Mouse (Mus musculus) stomach, embryonic 14.5 days (tissue): ENCODE data around the gene Xpo1. TPM values are rescaled to one million over a fixed set of nuclear protein-coding genes. Genes with fewer than 3 reads are reported as not detected.

Experiments
- ATAC-seq: fragments of 200-750 bp; cut with Nextera tagmentation; 2 replicates; pipeline ENCODE4 v1.8.0; 2017; ENCODE audit warnings: low read depth, moderate TSS enrichment; ENCODE audit not compliant: insufficient number of reproducible peaks, insufficient read depth, low FRiP score
- H3K27ac ChIP-seq: fragments of 300-500 bp; sonication (generic); 2 replicates; pipeline ENCODE4 v1.5.1; 2014; ENCODE audit warnings: mild to moderate bottlenecking, low read length, moderate library complexity, mixed read lengths
- H3K27me3 ChIP-seq: fragments of 300-500 bp; sonication (generic); 2 replicates; pipeline ENCODE4 v1.6.1; 2014; ENCODE audit warnings: low read length, control low read depth, mixed read lengths; ENCODE audit not compliant: control insufficient read depth, insufficient read depth
- H3K36me3 ChIP-seq: fragments of 300-500 bp; sonication (generic); 2 replicates; pipeline ENCODE4 v1.6.1; 2014; ENCODE audit warnings: mild to moderate bottlenecking, control low read depth, low read length, moderate library complexity, mixed read lengths; ENCODE audit not compliant: control insufficient read depth, insufficient read depth
- H3K4me1 ChIP-seq: fragments of 300-500 bp; sonication (generic); 2 replicates; pipeline ENCODE4 v1.6.1; 2014; ENCODE audit warnings: low read length, control low read depth, mixed read lengths; ENCODE audit not compliant: control insufficient read depth, insufficient read depth
- H3K4me2 ChIP-seq: fragments of 300-500 bp; sonication (generic); replicated peaks from 2 replicates; pipeline ENCODE4 v1.6.1; 2014; ENCODE audit warnings: low read depth, low read length, control low read depth
- H3K4me3 ChIP-seq: fragments of 300-500 bp; sonication (generic); 2 replicates; pipeline ENCODE4 v1.5.1; 2014; ENCODE audit warnings: low read depth, low read length, control low read depth
- H3K9ac ChIP-seq: fragments of 300-500 bp; sonication (generic); replicated peaks from 2 replicates; pipeline ENCODE4 v1.6.1; 2014; ENCODE audit warnings: low read depth, mild to moderate bottlenecking, control low read depth, low read length, moderate library complexity, mixed read lengths
- H3K9me3 ChIP-seq: fragments of 300-500 bp; sonication (generic); 2 replicates; pipeline ENCODE4 v1.6.1; 2016; ENCODE audit warnings: low read depth, low read length, control low read depth; ENCODE audit not compliant: control insufficient read depth
- WGBS: fragments of 180-500 bp; shearing (Covaris S2); extraction: QIAGEN DNeasy Blood & Tissue Kit; methylation state at CpG from one replicate; pipeline ENCODE4 v1.1.7; 2014; 5-methylcytosine and 5-hydroxymethylcytosine counted together
- polyA plus RNA-seq: library from polyadenylated mRNA; unstranded; fragments of >200 nt; fragmentation: Nextera tagmentation; extraction: Ambion mirVana; gene quantifications from 2 replicates; pipeline ENCODE4 v1.2.1, GENCODE M21; 2014

The Xpo1 gene
- 118 and 125 TPM in 2 replicates for polyA plus RNA-seq

DNA sequence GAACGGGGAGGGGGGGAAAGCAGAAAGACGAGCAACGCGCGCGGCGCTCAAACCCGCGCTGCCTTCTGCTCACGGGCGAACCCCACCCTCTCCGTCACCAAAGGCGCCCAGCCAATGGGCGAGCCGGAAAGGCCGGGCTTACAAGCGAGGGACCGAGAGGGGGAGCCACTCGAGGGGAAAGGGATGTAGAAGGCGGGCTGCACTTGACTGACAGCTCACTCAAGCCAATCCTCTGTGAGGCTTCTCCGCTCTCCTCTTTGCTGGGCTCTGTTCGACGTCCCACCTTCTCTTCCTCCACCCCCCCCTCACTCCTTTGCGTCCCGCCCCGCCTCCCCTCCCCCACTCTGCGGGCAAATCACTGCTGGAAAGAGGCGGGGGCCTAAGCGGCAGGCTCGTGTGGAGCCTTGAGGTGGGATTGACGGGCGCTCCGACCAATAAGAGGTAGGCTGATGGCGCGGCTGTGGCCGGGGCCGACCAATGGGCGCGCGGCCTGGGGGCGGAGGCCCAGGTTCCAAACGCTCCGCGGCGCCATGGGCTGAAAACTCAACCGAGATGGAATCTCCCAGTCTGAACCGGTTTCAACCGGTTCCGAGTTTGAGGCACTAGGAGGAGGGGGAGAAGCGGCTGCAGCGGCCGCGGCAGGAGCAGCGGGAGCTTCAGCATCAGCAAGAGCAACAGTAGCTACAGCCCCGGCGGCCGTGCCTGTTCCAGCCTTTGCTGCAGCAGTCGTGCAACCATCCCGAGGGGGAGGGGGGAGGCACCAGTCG, at the start of gene Xpo1:
Xpo1 (plus strand) TSS at position 615 of the 767 bp plus-strand sequence.
- WGBS, result under 1% methylated on average over 55 of the region's 60 CpGs
- Histone ChIP-seq H3K27ac (peak within 1 kb of the TSS; percentile 100), H3K36me3 (no peaks in the 10 kb centered on the region), H3K27me3 (no peaks in the 10 kb centered on the region), H3K4me2 (peak within 1 kb of the TSS; percentile 93), H3K9ac (peak within 1 kb of the TSS; percentile 99), H3K4me1 (peaks cover 15% of the 10 kb centered on the region; the same call in 1 of the 2 replicates), H3K4me3 (peak within 1 kb of the TSS; percentile 99), H3K9me3 (no peaks in the 10 kb centered on the region)
- peak; percentile 97 for ATAC-seq

DNA sequence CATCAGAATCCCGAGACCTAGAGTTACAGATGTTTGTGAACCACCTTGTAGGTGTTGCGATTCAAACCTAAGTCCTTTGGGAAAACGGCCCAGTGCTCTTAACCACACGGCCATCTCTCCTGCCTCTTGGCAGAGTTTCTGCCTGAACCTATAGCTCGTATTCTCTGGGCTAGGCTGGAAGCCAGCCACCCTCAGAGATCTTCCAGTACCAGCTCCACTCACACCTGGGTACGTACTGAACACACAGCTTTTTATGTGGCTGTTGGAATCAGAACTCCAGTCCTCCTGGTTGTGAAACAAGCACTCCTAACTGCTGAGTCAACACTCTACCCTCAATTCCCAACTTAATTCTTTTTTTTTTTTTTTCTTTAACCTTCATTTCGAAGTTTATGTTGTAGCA, 46.1 kb upstream of the Xpo1 start:
- Histone ChIP-seq H3K4me3 (no peak overlapping the region), H3K4me1 (no peaks in the 10 kb centered on the region), H3K36me3 (no peaks in the 10 kb centered on the region), H3K27ac (no peak overlapping the region), H3K4me2 (no peak overlapping the region), H3K27me3 (no peaks in the 10 kb centered on the region), H3K9me3 (no peaks in the 10 kb centered on the region), H3K9ac (no peak overlapping the region)
- 83% methylated on average over 7 of the region's 7 CpGs for WGBS
- ATAC-seq, result no peak

DNA sequence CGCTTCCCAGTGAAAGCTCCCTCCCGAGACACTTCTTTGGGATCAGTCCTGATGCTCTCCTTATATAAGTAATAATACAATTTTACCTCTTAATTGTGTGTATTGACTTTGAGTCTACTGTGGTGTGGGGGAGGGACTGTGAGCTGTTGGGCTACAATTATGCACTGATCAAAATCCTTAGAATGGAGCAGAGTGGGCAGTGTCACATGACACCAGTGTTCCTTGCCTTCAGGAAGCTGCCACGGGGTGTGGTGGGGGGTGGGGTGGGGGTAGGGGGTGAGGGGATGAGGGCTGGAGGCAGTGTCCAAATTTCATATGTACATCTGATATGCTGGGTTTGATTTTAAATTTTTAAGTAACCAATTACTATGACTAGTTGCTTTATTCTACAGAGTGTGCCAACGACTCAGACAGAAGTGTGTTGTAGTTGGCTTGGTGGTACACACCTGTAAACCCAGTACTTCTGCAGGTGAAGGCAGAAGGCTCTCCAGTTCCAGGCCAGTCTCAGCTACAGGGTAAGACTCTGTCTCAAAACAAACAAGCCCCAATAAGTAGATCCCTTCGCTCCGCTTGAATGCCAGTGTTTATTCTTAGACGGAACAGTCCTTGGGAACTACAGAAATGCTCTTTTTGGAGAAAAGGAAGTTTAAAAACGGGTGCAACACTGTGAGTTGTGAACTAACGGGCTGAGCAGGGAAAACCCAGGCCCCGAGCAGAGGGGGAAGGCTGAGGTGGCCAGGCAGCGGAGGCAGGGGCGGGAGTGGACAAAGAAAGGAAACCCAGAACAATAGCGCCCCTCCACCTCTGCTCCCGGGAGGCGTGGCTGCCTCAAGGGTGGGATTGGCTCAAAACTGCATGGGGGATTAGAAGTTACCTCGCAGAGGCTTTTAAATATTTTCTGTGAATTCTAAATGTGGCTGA, 45.0 kb upstream of the Xpo1 start:
- peak overlapping the region; percentile 25 for H3K4me3 ChIP-seq
- H3K36me3 ChIP-seq, result no peaks in the 10 kb centered on the region
- no peak overlapping the region for H3K9ac ChIP-seq
- H3K4me2 ChIP-seq, result peak overlapping the region; percentile 57
- peak overlapping the region; percentile 69; the same call in 1 of the 2 replicates for H3K27ac ChIP-seq
- ATAC-seq, result peak; percentile 61; the same call in 1 of the 2 replicates
- H3K27me3 ChIP-seq, result no peaks in the 10 kb centered on the region
- 15% methylated on average over 16 of the region's 16 CpGs for WGBS
- H3K4me1 ChIP-seq, result no peaks in the 10 kb centered on the region
- H3K9me3 ChIP-seq, result no peaks in the 10 kb centered on the region

DNA sequence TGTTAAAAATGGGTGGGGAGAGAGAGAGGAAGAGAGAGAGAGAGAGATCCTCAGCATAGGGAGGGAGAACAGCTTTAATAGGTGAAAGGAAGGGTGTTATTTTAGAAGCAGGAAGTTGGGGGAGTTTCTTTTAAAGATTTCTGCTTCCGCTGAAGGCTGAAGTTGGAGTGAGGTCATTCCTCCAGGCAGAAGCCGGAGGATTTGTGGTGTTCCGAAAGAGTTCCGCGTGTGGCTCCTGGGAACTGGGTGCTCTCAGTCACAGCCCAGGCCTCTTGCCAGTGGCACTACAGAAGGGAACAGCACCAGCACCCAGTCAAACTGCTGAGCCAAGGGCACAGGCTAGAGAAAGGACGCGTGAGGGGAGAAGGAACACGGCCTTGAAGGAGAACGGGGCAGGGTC, 38.4 kb upstream of the Xpo1 start:
- Histone ChIP-seq H3K27ac (no peak overlapping the region), H3K4me3 (no peak overlapping the region), H3K27me3 (no peaks in the 10 kb centered on the region), H3K9ac (no peak overlapping the region), H3K36me3 (no peaks in the 10 kb centered on the region), H3K4me1 (no peaks in the 10 kb centered on the region), H3K9me3 (no peaks in the 10 kb centered on the region), H3K4me2 (no peak overlapping the region)
- no peak for ATAC-seq
- 86% methylated on average over 9 of the region's 9 CpGs for WGBS

DNA sequence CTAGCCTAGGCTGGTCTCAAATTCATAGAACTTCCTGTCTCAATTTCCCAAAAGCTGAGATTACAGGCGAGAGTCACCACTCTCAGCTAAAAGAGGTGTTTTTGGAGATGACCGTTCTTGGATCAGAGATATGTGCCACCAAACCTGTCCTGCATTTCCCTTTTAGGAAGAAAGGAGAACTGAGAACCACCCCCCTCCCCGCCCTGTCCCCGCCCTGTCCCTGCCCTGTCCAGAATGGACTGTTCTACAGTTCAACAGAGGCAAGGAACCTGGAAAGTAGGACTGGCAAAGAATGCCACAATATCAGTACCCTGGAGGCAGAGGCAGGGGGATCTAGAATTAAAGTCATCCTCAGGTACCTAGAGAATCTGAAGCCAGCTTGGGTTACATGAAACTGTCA, 19.8 kb upstream of the Xpo1 start:
- 85% methylated on average over 4 of the region's 4 CpGs for WGBS
- Histone ChIP-seq H3K4me1 (no peaks in the 10 kb centered on the region), H3K4me2 (no peak overlapping the region), H3K36me3 (no peaks in the 10 kb centered on the region), H3K9ac (no peak overlapping the region), H3K4me3 (no peak overlapping the region), H3K9me3 (no peaks in the 10 kb centered on the region), H3K27ac (no peak overlapping the region), H3K27me3 (no peaks in the 10 kb centered on the region)
- no peak for ATAC-seq

DNA sequence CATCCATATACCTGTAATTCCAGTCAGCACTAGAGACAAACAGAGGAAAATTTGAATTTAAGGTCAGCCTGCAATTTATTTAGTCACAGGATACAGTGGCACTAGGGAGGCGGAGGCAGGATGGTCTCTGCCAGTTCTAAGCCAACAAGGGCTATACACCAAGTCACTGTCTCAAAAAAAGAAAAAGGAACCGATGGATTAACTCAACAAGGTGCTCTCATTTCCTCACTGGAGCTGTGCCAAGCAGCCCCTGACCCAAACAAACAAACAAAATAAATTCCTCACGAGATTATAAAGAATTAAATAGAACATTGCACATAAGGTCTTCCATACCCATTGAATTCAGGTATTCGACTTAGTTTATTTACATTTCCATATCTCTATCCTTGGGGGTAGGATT, 1.9 kb upstream of the Xpo1 start:
- ATAC-seq, result no peak

DNA sequence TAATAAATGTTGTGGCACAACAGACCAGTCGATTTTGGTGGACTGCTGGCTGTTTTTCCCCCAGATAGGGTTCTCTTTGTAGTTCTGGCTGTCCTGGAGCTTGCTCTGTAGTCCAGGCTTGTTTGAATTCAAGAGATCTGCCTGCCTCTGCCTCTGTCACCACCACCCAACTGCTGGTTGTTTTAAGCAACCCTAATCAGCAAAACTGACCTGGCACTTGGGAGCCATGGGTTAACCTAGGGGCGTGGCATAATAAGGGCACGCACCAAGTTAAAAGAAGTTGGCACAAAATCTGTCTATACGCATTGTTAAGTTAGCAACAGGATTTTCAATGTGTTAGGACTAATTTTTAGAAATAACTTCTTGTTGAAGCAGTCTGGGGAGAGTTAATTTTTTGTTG, 1.3 kb upstream of the Xpo1 start:
- Histone ChIP-seq H3K27ac (peak overlapping the region; percentile 85), H3K36me3 (no peaks in the 10 kb centered on the region), H3K9ac (peak overlapping the region; percentile 65), H3K4me1 (peaks cover 15% of the 10 kb centered on the region; the same call in 1 of the 2 replicates), H3K4me3 (peak overlapping the region; percentile 99), H3K9me3 (no peaks in the 10 kb centered on the region), H3K27me3 (no peaks in the 10 kb centered on the region), H3K4me2 (peak overlapping the region; percentile 48)
- 85% methylated on average over 4 of the region's 4 CpGs for WGBS
- no peak for ATAC-seq

More for the DNA sequence above, 1.9 kb upstream of the Xpo1 start:
- no peaks in the 10 kb centered on the region for H3K36me3 ChIP-seq
- H3K9ac ChIP-seq, result no peak overlapping the region
- H3K4me1 ChIP-seq, result peaks cover 10% of the 10 kb centered on the region; the same call in 1 of the 2 replicates
- H3K27me3 ChIP-seq, result no peaks in the 10 kb centered on the region
- no peak overlapping the region for H3K27ac ChIP-seq
- 84% methylated on average over 4 of the region's 4 CpGs for WGBS
- H3K4me2 ChIP-seq, result no peak overlapping the region
- H3K4me3 ChIP-seq, result no peak overlapping the region
- H3K9me3 ChIP-seq, result no peaks in the 10 kb centered on the region

DNA sequence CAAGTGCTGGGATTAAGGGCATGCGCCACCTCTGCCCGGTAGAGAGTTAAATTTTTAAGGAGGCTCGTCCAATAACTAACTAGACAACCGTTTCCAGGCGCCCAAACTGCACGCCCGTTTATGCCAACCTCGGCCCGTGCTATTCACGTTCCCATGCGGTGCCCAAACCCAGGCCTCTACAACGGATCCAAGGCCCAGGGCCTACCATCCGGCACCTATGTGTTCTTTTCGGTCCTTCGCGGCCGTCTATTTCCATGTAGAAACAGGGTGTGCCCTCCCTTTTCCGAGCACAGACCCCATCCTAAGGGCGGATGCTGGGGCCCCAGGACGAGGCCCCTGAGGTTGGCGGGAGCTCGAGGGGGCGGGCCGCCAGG, 801 bp upstream of the Xpo1 start:
- Histone ChIP-seq H3K9me3 (no peaks in the 10 kb centered on the region), H3K36me3 (no peaks in the 10 kb centered on the region), H3K9ac (peak overlapping the region; percentile 65), H3K4me1 (peaks cover 15% of the 10 kb centered on the region; the same call in 1 of the 2 replicates), H3K27me3 (no peaks in the 10 kb centered on the region), H3K27ac (peak overlapping the region; percentile 85), H3K4me3 (peak overlapping the region; percentile 99), H3K4me2 (peak overlapping the region; percentile 48)
- 2% methylated on average over 24 of the region's 24 CpGs for WGBS
- ATAC-seq, result no peak
